Comparison of ENCODE assay signal across 8 mouse cellular contexts in genomic region chr7:16158735-16159134, GRCm38 (mm10). TPM values are rescaled to one million over a fixed set of nuclear protein-coding genes. Genes with fewer than 3 reads are reported as not detected.
A peak's percentile ranks its signal among the peaks of the same experiment; 100 is the strongest.
DNase-seq lines count a peak whose midpoint lies in the region; ATAC-seq and TF ChIP-seq lines count a peak whose summit lies in the region.
"Had no signal": no experiment of that assay in that cellular context is flagged by ENCODE, and none has a peak within 500 bp of the region (broad histone marks: within the 10 kb centered on the region; RNA-seq: fewer than 3 reads in every experiment).

No protein-coding gene starts in this region.

- H3K4me1 ChIP-seq in embryonic facial prominence, embryonic 14.5 days (ENCODE audit: control insufficient read depth, insufficient read depth, low read length) = no peaks in the 10 kb centered on the region
- H3K4me1 ChIP-seq in hindbrain, embryonic 14.5 days (replicated peaks; ENCODE audit: control insufficient read depth, insufficient read depth, low read length) = no peaks in the 10 kb centered on the region
- peaks cover 15% of the 10 kb centered on the region for H3K4me1 ChIP-seq in neural tube, embryonic 13.5 days (replicated peaks)

- no peak for ATAC-seq in embryonic facial prominence, embryonic 14.5 days (ENCODE audit: low read depth)
- ATAC-seq in hindbrain, embryonic 14.5 days (ENCODE audit: low FRiP score) = 0 out of 2 replicates have a peak, but pooled peaks have one; percentile 28
- ATAC-seq in neural tube, embryonic 13.5 days (ENCODE audit: low read depth) = no peak

- WGBS in embryonic facial prominence, embryonic 14.5 days = 13% methylated on average over 25 of the region's 39 CpGs
- 5% methylated on average over 37 of the region's 39 CpGs for WGBS in hindbrain, embryonic 14.5 days
- WGBS in neural tube, embryonic 13.5 days = 11% methylated on average over 39 of the region's 39 CpGs

- no peak overlapping the region for H3K9ac ChIP-seq in embryonic facial prominence, embryonic 14.5 days (ENCODE audit: low read depth, low read length)
- H3K9ac ChIP-seq in hindbrain, embryonic 14.5 days = peak overlapping the region; percentile 40; the same call in 1 of the 2 replicates
- peak overlapping the region; percentile 41; the same call in 1 of the 2 replicates for H3K9ac ChIP-seq in neural tube, embryonic 13.5 days

- no peak for DNase-seq in layer of hippocampus, adult 2 months (ENCODE audit: low spot score in 2 of 2)
- no peak for DNase-seq in layer of hippocampus, adult 11-12 months (ENCODE audit: low spot score)
- no peak for DNase-seq in embryonic facial prominence, embryonic 14.5 days (ENCODE audit: low spot score)
- no peak for DNase-seq in hindbrain, embryonic 14.5 days (ENCODE audit: low spot score)
- DNase-seq in adrenal gland, postnatal 25 days = no peak
- no peak for DNase-seq in thymus, postnatal 4 days
- DNase-seq: layer of hippocampus, postnatal 36 days had no signal

- H3K4me3 ChIP-seq in layer of hippocampus, adult 2 months = no peak overlapping the region
- H3K4me3 ChIP-seq in embryonic facial prominence, embryonic 14.5 days (ENCODE audit: low read depth, low read length) = no peak overlapping the region
- peak overlapping the region; percentile 5; the same call in 1 of the 2 replicates for H3K4me3 ChIP-seq in hindbrain, embryonic 14.5 days (replicated peaks; ENCODE audit: low read length)
- H3K4me3 ChIP-seq in neural tube, embryonic 13.5 days = no peak overlapping the region

- no peak for TF ChIP-seq CTCF in layer of hippocampus, adult 2 months (conservative IDR thresholded peaks at IDR 0.05)

- no peaks in the 10 kb centered on the region for H3K36me3 ChIP-seq in embryonic facial prominence, embryonic 14.5 days (ENCODE audit: control insufficient read depth, insufficient read depth, low read length)
- peaks cover 9% of the 10 kb centered on the region; the same call in 1 of the 2 replicates for H3K36me3 ChIP-seq in hindbrain, embryonic 14.5 days (replicated peaks; ENCODE audit: control insufficient read depth, insufficient read depth)
- H3K36me3 ChIP-seq in neural tube, embryonic 13.5 days = peaks cover 25% of the 10 kb centered on the region

- no peaks in the 10 kb centered on the region for H3K9me3 ChIP-seq in embryonic facial prominence, embryonic 14.5 days (ENCODE audit: control insufficient read depth, low read length)
- H3K9me3 ChIP-seq in hindbrain, embryonic 14.5 days (ENCODE audit: control insufficient read depth, low read length) = no peaks in the 10 kb centered on the region
- no peaks in the 10 kb centered on the region for H3K9me3 ChIP-seq in neural tube, embryonic 13.5 days

- peaks cover 20% of the 10 kb centered on the region for H3K27me3 ChIP-seq in embryonic facial prominence, embryonic 14.5 days (replicated peaks; ENCODE audit: control insufficient read depth, insufficient read depth, low read length)
- H3K27me3 ChIP-seq in hindbrain, embryonic 14.5 days (ENCODE audit: control insufficient read depth, insufficient read depth, low read length) = peaks cover 8% of the 10 kb centered on the region; the same call in 1 of the 2 replicates
- peaks cover 8% of the 10 kb centered on the region for H3K27me3 ChIP-seq in neural tube, embryonic 13.5 days

- peak overlapping the region; percentile 20; the same call in 1 of the 2 replicates for H3K4me2 ChIP-seq in embryonic facial prominence, embryonic 14.5 days (ENCODE audit: low read depth, low read length)
- peak overlapping the region; percentile 41 for H3K4me2 ChIP-seq in hindbrain, embryonic 14.5 days (replicated peaks)
- peak overlapping the region; percentile 30 for H3K4me2 ChIP-seq in neural tube, embryonic 13.5 days

- H3K27ac ChIP-seq in layer of hippocampus, adult 2 months = peak overlapping the region; percentile 28; the same call in 1 of the 2 replicates
- H3K27ac ChIP-seq in embryonic facial prominence, embryonic 14.5 days (replicated peaks; ENCODE audit: low read depth, low read length) = no peak overlapping the region
- no peak overlapping the region for H3K27ac ChIP-seq in hindbrain, embryonic 14.5 days
- H3K27ac ChIP-seq in neural tube, embryonic 13.5 days (replicated peaks) = no peak overlapping the region

RNA-seq across cellular contexts. Expression of gene Meis3, which starts 16.2 kb away (rescaled TPM):
- 10 to 100 TPM; 37.3 to 38.6 TPM for total RNA-seq in layer of hippocampus, adult 2 months (2021)
- polyA plus RNA-seq in embryonic facial prominence, embryonic 14.5 days (2014; fragmentation: Nextera tagmentation; extraction: Ambion mirVana) = 29.5 and 35.5 TPM in 2 replicates
- 98.4 and 121 TPM in 2 replicates for polyA plus RNA-seq in hindbrain, embryonic 14.5 days (2014; fragmentation: Nextera tagmentation; extraction: Ambion mirVana)
- 139 and 161 TPM in 2 replicates for polyA plus RNA-seq in neural tube, embryonic 13.5 days (2015; fragmentation: Nextera tagmentation; extraction: Ambion mirVana)
- 10.9 and 12.9 TPM in 2 replicates for total RNA-seq in adrenal gland, postnatal 25 days (2021)

RNA-seq across cellular contexts. Expression of gene Slc8a2, which starts 29.1 kb away (rescaled TPM):
- total RNA-seq in layer of hippocampus, adult 2 months (2021) = 100 to 1,000 TPM; 305 to 320 TPM
- 0.28 and 0.29 TPM in 2 replicates for polyA plus RNA-seq in embryonic facial prominence, embryonic 14.5 days (2014; fragmentation: Nextera tagmentation; extraction: Ambion mirVana)
- 0.95 and 1.4 TPM in 2 replicates for polyA plus RNA-seq in hindbrain, embryonic 14.5 days (2014; fragmentation: Nextera tagmentation; extraction: Ambion mirVana)
- polyA plus RNA-seq in neural tube, embryonic 13.5 days (2015; fragmentation: Nextera tagmentation; extraction: Ambion mirVana) = 1.1 and 1.4 TPM in 2 replicates
- total RNA-seq in adrenal gland, postnatal 25 days (2021) = 2.8 and 3.3 TPM in 2 replicates

RNA-seq across cellular contexts. Expression of gene Kptn, which starts 39.0 kb away (rescaled TPM):
- total RNA-seq in layer of hippocampus, adult 2 months (2021) = 10 to 100 TPM; 39.4 to 47.0 TPM
- 24.1 and 27.8 TPM in 2 replicates for polyA plus RNA-seq in embryonic facial prominence, embryonic 14.5 days (2014; fragmentation: Nextera tagmentation; extraction: Ambion mirVana)
- 34.8 and 37.1 TPM in 2 replicates for polyA plus RNA-seq in hindbrain, embryonic 14.5 days (2014; fragmentation: Nextera tagmentation; extraction: Ambion mirVana)
- 37.9 and 41.4 TPM in 2 replicates for polyA plus RNA-seq in neural tube, embryonic 13.5 days (2015; fragmentation: Nextera tagmentation; extraction: Ambion mirVana)
- total RNA-seq in adrenal gland, postnatal 25 days (2021) = 20.4 and 26.7 TPM in 2 replicates
